Mouse (Mus musculus): ENCODE results near the gene Hspa1b. TPM values are rescaled to one million over a fixed set of nuclear protein-coding genes. Genes with fewer than 3 reads are reported as not detected.
A peak's percentile ranks its signal among the peaks of the same experiment; 100 is the strongest.
"Not testable (repeated sequence)": the region's sequence is repeated elsewhere in the genome, so short reads cannot be mapped to it uniquely, and the experiment has no call there.

Hspa1b gene
- polyA plus RNA-seq, 1 experiment from 2014 or later = 0.50 TPM

DNA sequence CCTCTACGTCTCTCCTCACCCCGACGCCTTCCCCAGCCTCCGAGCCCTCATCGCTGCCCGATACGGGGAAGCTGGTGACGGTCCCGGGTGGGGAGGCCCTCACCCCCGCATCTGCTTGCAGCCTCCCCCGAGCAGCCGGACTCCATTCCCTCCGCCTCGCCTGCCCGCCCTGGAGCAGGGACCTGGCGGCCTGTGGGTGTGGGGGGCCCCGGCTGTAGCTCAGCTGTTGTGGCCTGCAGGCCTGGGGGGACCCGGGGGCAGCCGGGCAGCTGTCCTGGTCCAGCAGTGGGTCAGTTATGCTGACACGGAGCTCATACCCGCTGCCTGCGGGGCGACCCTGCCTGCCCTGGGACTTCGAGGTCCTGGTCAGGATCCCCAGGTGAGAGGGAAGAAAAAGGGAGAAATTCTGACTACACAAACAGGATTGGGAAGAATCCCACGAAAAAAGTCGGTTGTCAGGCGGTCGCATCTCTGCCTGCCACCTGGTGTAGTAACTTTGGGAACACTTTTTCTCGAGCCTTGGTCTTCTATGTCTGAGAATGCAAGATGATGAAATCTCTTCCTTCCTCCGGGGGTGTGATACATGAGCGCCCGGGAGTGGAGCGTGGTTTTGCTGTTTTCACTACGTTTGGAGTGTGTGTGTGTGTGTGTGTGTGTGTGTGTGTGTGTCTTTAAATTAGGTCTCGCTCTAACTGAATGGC is 42.6 kb upstream of the Hspa1b start:
- Histone ChIP-seq H3K4me1 (ENCODE audit: control insufficient read depth, insufficient read depth, low read length) (peaks cover 24% of the 10 kb centered on the region), H3K27ac (ENCODE audit: low read depth, low read length) (peak overlapping the region; percentile 98), H3K36me3 (ENCODE audit: control insufficient read depth, insufficient read depth, low read length) (peaks cover 18% of the 10 kb centered on the region), H3K27me3 (ENCODE audit: control insufficient read depth, insufficient read depth, low read length) (no peaks in the 10 kb centered on the region), H3K4me3 (ENCODE audit: low read depth, low read length) (peak overlapping the region; percentile 94), H3K9ac (ENCODE audit: low read depth, low read length) (peak overlapping the region; percentile 96), H3K4me2 (peak overlapping the region; percentile 99), H3K9me3 (replicated peaks; ENCODE audit: control insufficient read depth, low read length) (no peaks in the 10 kb centered on the region)
- WGBS (ENCODE audit: insufficient replicate concordance) = under 1% methylated on average over 35 of the region's 35 CpGs
- no peak; the same call in 1 of the 2 replicates for ATAC-seq (replicated peaks; ENCODE audit: insufficient number of reproducible peaks, low FRiP score, low TSS enrichment)

DNA sequence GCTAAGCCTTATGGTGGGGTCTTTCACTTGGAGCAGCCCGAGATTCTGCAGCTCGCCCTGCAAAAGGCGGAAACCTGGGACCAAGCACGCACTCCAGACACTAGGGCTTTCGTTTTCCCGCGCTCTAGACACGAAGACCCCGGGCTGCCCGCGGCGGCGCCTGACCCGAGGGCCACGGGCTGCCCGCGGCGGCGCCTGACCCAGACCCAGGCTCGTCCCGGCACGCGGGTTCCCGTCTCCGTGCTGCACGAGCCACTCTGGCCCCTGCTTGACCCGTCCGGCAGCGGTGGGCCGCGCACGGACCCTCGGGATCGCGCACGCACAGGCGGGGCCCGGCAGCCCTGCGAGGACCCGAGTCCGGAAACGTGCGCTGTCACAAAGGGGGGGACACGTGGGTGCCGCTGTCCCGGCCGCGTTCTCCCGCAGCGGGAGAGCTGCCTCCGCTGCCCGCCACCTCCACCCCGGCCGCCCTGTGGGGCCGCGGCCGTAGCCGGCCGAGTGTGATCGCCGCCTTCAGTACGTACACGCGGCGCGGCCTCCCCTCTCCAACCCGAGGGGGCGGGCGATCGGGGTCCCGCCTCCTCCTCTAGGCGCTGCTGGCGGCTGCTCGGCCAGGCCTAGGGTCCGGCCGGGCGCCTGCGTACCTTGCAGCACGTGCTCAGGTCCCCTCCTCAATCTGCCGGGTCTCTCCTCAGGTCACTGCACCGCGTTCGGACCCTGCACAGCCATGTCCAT is 41.8 kb upstream of the Hspa1b start, which contains the start of gene Vars:
Vars (plus strand) TSS at position 271 of the 735 bp plus-strand sequence.
- peak within 1 kb of the TSS; percentile 98 for H3K27ac ChIP-seq (ENCODE audit: low read depth, low read length)
- H3K36me3 ChIP-seq (ENCODE audit: control insufficient read depth, insufficient read depth, low read length) = peaks cover 15% of the 10 kb centered on the region
- H3K9me3 ChIP-seq (replicated peaks; ENCODE audit: control insufficient read depth, low read length) = no peaks in the 10 kb centered on the region
- peak; percentile 87 for ATAC-seq (replicated peaks; ENCODE audit: insufficient number of reproducible peaks, low FRiP score, low TSS enrichment)
- peak within 1 kb of the TSS; percentile 94 for H3K4me3 ChIP-seq (ENCODE audit: low read depth, low read length)
- under 1% methylated on average over 77 of the region's 83 CpGs for WGBS (ENCODE audit: insufficient replicate concordance)
- peak within 1 kb of the TSS; percentile 99 for H3K4me2 ChIP-seq
- peaks cover 24% of the 10 kb centered on the region for H3K4me1 ChIP-seq (ENCODE audit: control insufficient read depth, insufficient read depth, low read length)
- H3K9ac ChIP-seq (ENCODE audit: low read depth, low read length) = peak within 1 kb of the TSS; percentile 96
- H3K27me3 ChIP-seq (ENCODE audit: control insufficient read depth, insufficient read depth, low read length) = no peaks in the 10 kb centered on the region

- ATAC-seq (replicated peaks; ENCODE audit: insufficient number of reproducible peaks, low FRiP score, low TSS enrichment); H3K9me3 ChIP-seq (replicated peaks; ENCODE audit: control insufficient read depth, low read length); H3K36me3 ChIP-seq (ENCODE audit: control insufficient read depth, insufficient read depth, low read length); H3K27me3 ChIP-seq (ENCODE audit: control insufficient read depth, insufficient read depth, low read length): not testable (repeated sequence)
- Histone ChIP-seq H3K4me2 (peak overlapping the region; percentile 99), H3K27ac (ENCODE audit: low read depth, low read length) (peak overlapping the region; percentile 98), H3K9ac (ENCODE audit: low read depth, low read length) (peak overlapping the region; percentile 96), H3K4me3 (ENCODE audit: low read depth, low read length) (peak overlapping the region; percentile 94), H3K4me1 (ENCODE audit: control insufficient read depth, insufficient read depth, low read length) (peaks cover 24% of the 10 kb centered on the region)
- 22% methylated on average over 29 of the region's 32 CpGs for WGBS (ENCODE audit: insufficient replicate concordance)
Observed at GRCm38 (mm10) chr17:34999871-35000716, 41.1 kb upstream of the Hspa1b start.

- 90% methylated on average over 15 of the region's 15 CpGs for WGBS (ENCODE audit: insufficient replicate concordance)
- H3K4me2 ChIP-seq = peak overlapping the region; percentile 99
- no peak overlapping the region for H3K27ac ChIP-seq (ENCODE audit: low read depth, low read length)
- peak overlapping the region; percentile 46; the same call in 1 of the 2 replicates for H3K9ac ChIP-seq (ENCODE audit: low read depth, low read length)
- H3K27me3 ChIP-seq (ENCODE audit: control insufficient read depth, insufficient read depth, low read length) = no peaks in the 10 kb centered on the region
- peaks cover 6% of the 10 kb centered on the region; the same call in 1 of the 2 replicates for H3K36me3 ChIP-seq (ENCODE audit: control insufficient read depth, insufficient read depth, low read length)
- no peak for ATAC-seq (replicated peaks; ENCODE audit: insufficient number of reproducible peaks, low FRiP score, low TSS enrichment)
- H3K4me3 ChIP-seq (ENCODE audit: low read depth, low read length) = peak overlapping the region; percentile 94
- peaks cover 24% of the 10 kb centered on the region for H3K4me1 ChIP-seq (ENCODE audit: control insufficient read depth, insufficient read depth, low read length)
- no peaks in the 10 kb centered on the region for H3K9me3 ChIP-seq (replicated peaks; ENCODE audit: control insufficient read depth, low read length)
Observed at GRCm38 (mm10) chr17:34998526-34999430, 39.7 kb upstream of the Hspa1b start.

- no peak overlapping the region for H3K4me3 ChIP-seq (ENCODE audit: low read depth, low read length)
- peaks cover 10% of the 10 kb centered on the region for H3K4me1 ChIP-seq (ENCODE audit: control insufficient read depth, insufficient read depth, low read length)
- no peak overlapping the region for H3K27ac ChIP-seq (ENCODE audit: low read depth, low read length)
- 83% methylated on average over 5 of the region's 5 CpGs for WGBS (ENCODE audit: insufficient replicate concordance)
- peak overlapping the region; percentile 99 for H3K4me2 ChIP-seq
- no peak overlapping the region for H3K9ac ChIP-seq (ENCODE audit: low read depth, low read length)
- H3K36me3 ChIP-seq (ENCODE audit: control insufficient read depth, insufficient read depth, low read length) = peaks cover 6% of the 10 kb centered on the region; the same call in 1 of the 2 replicates
- H3K9me3 ChIP-seq (replicated peaks; ENCODE audit: control insufficient read depth, low read length) = no peaks in the 10 kb centered on the region
- no peaks in the 10 kb centered on the region for H3K27me3 ChIP-seq (ENCODE audit: control insufficient read depth, insufficient read depth, low read length)
- ATAC-seq (replicated peaks; ENCODE audit: insufficient number of reproducible peaks, low FRiP score, low TSS enrichment) = no peak
Observed at GRCm38 (mm10) chr17:34997142-34997483, 38.1 kb upstream of the Hspa1b start.

DNA sequence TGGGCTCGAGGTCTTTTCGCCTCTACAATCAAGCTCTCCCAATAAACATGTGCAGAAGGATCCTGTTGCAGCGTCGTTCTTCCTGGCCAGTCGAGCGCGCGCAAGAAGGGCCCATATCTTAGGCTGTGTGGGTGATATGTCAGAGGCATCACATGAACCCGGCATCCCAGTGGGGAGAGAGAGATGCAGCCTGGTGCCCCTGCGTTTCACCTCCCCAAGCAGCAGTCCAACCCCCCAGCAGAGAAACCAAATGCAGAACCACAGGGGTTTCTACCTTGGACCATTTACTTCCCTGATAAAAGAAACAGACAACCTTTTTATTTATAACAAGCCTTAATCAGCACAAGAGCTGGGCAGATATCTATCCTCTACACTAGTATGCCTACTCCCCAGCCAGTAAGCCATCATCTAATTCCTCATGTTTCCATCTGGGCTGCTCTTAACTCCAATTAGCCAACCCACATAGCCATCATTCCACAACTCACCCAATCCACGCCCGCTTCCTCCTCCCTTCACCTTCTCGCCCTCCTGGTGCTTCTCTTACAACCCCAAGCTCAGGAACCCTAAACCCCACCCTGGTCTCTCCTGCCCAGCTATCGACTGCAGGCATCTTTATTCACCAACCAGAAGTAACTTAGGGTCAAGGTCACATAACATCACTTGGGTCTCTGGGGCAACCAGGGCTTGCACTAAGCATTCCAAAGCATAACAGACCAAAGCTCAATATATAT is 37.5 kb upstream of the Hspa1b start:
- no peak overlapping the region for H3K9ac ChIP-seq (ENCODE audit: low read depth, low read length)

GRCm38 (mm10) chr17:34995927-34996326 is 36.9 kb upstream of the Hspa1b start:
- 90% methylated on average over 4 of the region's 4 CpGs for WGBS (ENCODE audit: insufficient replicate concordance)
- not testable (repeated sequence) for H3K4me3 ChIP-seq (ENCODE audit: low read depth, low read length); H3K4me2 ChIP-seq

More for the DNA sequence above, 37.5 kb upstream of the Hspa1b start:
- no peaks in the 10 kb centered on the region for H3K9me3 ChIP-seq (replicated peaks; ENCODE audit: control insufficient read depth, low read length)
- 88% methylated on average over 12 of the region's 14 CpGs for WGBS (ENCODE audit: insufficient replicate concordance)
- peaks cover 6% of the 10 kb centered on the region; the same call in 1 of the 2 replicates for H3K36me3 ChIP-seq (ENCODE audit: control insufficient read depth, insufficient read depth, low read length)
- no peak for ATAC-seq (replicated peaks; ENCODE audit: insufficient number of reproducible peaks, low FRiP score, low TSS enrichment)
- no peaks in the 10 kb centered on the region for H3K27me3 ChIP-seq (ENCODE audit: control insufficient read depth, insufficient read depth, low read length)
- H3K4me3 ChIP-seq (ENCODE audit: low read depth, low read length) = no peak overlapping the region
- peak overlapping the region; percentile 99 for H3K4me2 ChIP-seq
- peaks cover 9% of the 10 kb centered on the region for H3K4me1 ChIP-seq (ENCODE audit: control insufficient read depth, insufficient read depth, low read length)
- H3K27ac ChIP-seq (ENCODE audit: low read depth, low read length) = no peak overlapping the region

More at GRCm38 (mm10) chr17:34995927-34996326, 36.9 kb upstream of the Hspa1b start:
- H3K9me3 ChIP-seq (replicated peaks; ENCODE audit: control insufficient read depth, low read length); H3K9ac ChIP-seq (ENCODE audit: low read depth, low read length); H3K27ac ChIP-seq (ENCODE audit: low read depth, low read length); H3K27me3 ChIP-seq (ENCODE audit: control insufficient read depth, insufficient read depth, low read length); H3K4me1 ChIP-seq (ENCODE audit: control insufficient read depth, insufficient read depth, low read length); H3K36me3 ChIP-seq (ENCODE audit: control insufficient read depth, insufficient read depth, low read length); ATAC-seq (replicated peaks; ENCODE audit: insufficient number of reproducible peaks, low FRiP score, low TSS enrichment): not testable (repeated sequence)

Measured in heart, embryonic 11.5 days (tissue).